Mouse (Mus musculus): ENCODE data around the gene Grwd1. TPM values are rescaled to one million over a fixed set of nuclear protein-coding genes. Genes with fewer than 3 reads are reported as not detected.

Gene Grwd1
- total RNA-seq, 2 experiments from 2014 or later = 20.0 to 20.8 TPM

- DNase-seq (ENCODE audit: extremely low spot score in 1 of 2, low spot score in 1 of 2) = no peak
Observed at GRCm38 (mm10) chr7:45800546-45801204, 30.1 kb downstream of the Grwd1 start.

- no peak for DNase-seq (ENCODE audit: extremely low spot score in 1 of 2, low spot score in 1 of 2)
Observed at GRCm38 (mm10) chr7:45800001-45800400, 30.7 kb downstream of the Grwd1 start.

- no peak for DNase-seq (ENCODE audit: extremely low spot score in 1 of 2, low spot score in 1 of 2)
Observed at GRCm38 (mm10) chr7:45798931-45799330, 31.8 kb downstream of the Grwd1 start.

GRCm38 (mm10) chr7:45798511-45798836 is 32.3 kb downstream of the Grwd1 start:
- DNase-seq (ENCODE audit: extremely low spot score in 1 of 2, low spot score in 1 of 2) = no peak

- DNase-seq (ENCODE audit: extremely low spot score in 1 of 2, low spot score in 1 of 2) = no peak
Observed at GRCm38 (mm10) chr7:45797661-45798510, 32.9 kb downstream of the Grwd1 start.

GRCm38 (mm10) chr7:45796950-45797349 is 33.8 kb downstream of the Grwd1 start:
- no peak for DNase-seq (ENCODE audit: extremely low spot score in 1 of 2, low spot score in 1 of 2)

- DNase-seq (ENCODE audit: extremely low spot score in 1 of 2, low spot score in 1 of 2) = no peak
Observed at GRCm38 (mm10) chr7:45794971-45795370, 35.8 kb downstream of the Grwd1 start.

GRCm38 (mm10) chr7:45793969-45794585 is 36.7 kb downstream of the Grwd1 start:
- DNase-seq (ENCODE audit: extremely low spot score in 1 of 2, low spot score in 1 of 2) = no peak

- DNase-seq (ENCODE audit: extremely low spot score in 1 of 2, low spot score in 1 of 2) = no peak
Observed at GRCm38 (mm10) chr7:45793240-45793639, 37.5 kb downstream of the Grwd1 start.

GRCm38 (mm10) chr7:45791756-45792490 is 38.8 kb downstream of the Grwd1 start:
- DNase-seq (ENCODE audit: extremely low spot score in 1 of 2, low spot score in 1 of 2) = no peak

- DNase-seq (ENCODE audit: extremely low spot score in 1 of 2, low spot score in 1 of 2) = no peak
Observed at GRCm38 (mm10) chr7:45790721-45791120, 40.0 kb downstream of the Grwd1 start.

GRCm38 (mm10) chr7:45787642-45788041 is 43.1 kb downstream of the Grwd1 start:
- DNase-seq (ENCODE audit: extremely low spot score in 1 of 2, low spot score in 1 of 2) = no peak

GRCm38 (mm10) chr7:45786661-45787413 is 43.9 kb downstream of the Grwd1 start:
- no peak for DNase-seq (ENCODE audit: extremely low spot score in 1 of 2, low spot score in 1 of 2)

- no peak for DNase-seq (ENCODE audit: extremely low spot score in 1 of 2, low spot score in 1 of 2)
Observed at GRCm38 (mm10) chr7:45786136-45786578, 44.6 kb downstream of the Grwd1 start.

- no peak for DNase-seq (ENCODE audit: extremely low spot score in 1 of 2, low spot score in 1 of 2)
Observed at GRCm38 (mm10) chr7:45785388-45786135, 45.2 kb downstream of the Grwd1 start.

- DNase-seq (ENCODE audit: extremely low spot score in 1 of 2, low spot score in 1 of 2) = peak; percentile 78 to 83
Observed at GRCm38 (mm10) chr7:45784524-45785372, 46.0 kb downstream of the Grwd1 start, which contains the start of gene Sult2b1. Sult2b1 (minus strand) TSS chr7:45784669.

- peak; percentile 63 to 70 for DNase-seq (ENCODE audit: extremely low spot score in 1 of 2, low spot score in 1 of 2)
Observed at GRCm38 (mm10) chr7:45783511-45784091, 47.1 kb downstream of the Grwd1 start, which contains the start of gene Lmtk3. Lmtk3 (plus strand) TSS chr7:45783738.

GRCm38 (mm10) chr7:45782271-45782670 is 48.5 kb downstream of the Grwd1 start:
- no peak for DNase-seq (ENCODE audit: extremely low spot score in 1 of 2, low spot score in 1 of 2)

Data from layer of hippocampus, postnatal 25 days (tissue).